Mouse (Mus musculus): ENCODE data around the gene Inava. TPM values are rescaled to one million over a fixed set of nuclear protein-coding genes. Genes with fewer than 3 reads are reported as not detected.

The Inava gene
- total RNA-seq, 2 experiments from 2014 or later: not detected

DNA sequence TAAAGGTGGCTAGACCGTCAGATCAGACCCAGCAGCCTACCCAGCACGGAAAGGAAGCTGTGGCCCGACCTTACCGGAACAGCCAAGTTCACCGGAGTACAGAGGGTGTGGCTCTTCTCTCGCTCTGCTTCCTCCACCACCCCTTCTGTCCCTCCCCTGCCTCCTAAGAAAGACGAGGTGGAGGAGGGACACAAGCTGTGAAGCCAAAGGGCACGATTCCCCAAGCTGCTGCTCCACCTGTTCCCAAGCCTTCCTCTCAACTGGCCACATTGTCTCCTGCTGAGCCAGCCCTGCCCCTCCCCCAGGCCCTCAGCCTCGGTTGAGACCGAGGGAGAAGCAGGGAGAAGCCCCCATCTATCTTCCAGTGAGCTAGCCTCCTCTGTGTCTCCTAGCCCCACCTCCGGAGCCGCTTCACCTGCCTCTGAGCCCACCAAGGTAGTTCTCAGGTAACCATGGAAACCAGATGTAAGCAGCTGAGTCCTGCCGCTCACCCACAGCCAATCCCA is 59.9 kb downstream of the Inava start:
- ATAC-seq (replicated peaks; ENCODE audit: low FRiP score, low TSS enrichment, poor library complexity, severe bottlenecking): peak; percentile 57

DNA sequence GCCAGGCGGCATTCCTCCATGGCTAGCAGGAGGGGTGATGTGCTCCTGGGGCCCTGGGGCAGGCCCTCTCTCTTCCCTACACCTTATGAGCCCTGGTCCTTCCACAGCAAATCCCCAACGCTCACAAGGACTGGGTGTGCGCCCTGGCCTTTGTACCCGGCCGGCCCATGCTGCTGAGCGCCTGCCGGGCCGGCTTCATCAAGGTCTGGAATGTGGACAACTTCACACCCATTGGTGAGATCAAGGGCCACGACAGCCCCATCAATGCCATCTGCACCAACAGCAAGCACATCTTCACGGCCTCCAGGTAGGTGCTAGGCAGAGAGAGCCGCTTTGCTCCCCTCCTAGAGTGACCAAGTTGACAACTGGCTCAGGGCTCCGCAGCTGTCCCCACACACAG is 61.4 kb downstream of the Inava start:
- no peak for ATAC-seq (replicated peaks; ENCODE audit: low FRiP score, low TSS enrichment, poor library complexity, severe bottlenecking)

DNA sequence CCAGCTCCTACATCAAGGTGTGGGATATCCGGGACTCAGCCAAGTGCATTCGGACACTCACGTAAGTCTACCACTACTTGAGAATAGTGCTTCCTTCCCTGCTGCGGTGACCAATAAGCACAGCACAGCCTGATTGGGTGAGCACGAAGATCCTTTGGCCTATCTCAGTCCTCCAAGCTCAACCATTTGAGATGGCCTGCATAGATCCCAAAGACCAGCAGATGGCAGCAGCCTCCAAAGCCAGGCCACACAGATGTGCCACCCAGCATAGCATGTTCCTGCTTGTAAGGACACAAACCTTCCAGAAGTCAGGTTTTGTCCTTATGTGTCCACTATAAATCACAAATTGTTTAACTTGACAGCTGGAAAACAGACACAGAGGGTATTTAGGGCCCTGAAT is 64.0 kb downstream of the Inava start:
- ATAC-seq (replicated peaks; ENCODE audit: low FRiP score, low TSS enrichment, poor library complexity, severe bottlenecking): peak; percentile 83

DNA sequence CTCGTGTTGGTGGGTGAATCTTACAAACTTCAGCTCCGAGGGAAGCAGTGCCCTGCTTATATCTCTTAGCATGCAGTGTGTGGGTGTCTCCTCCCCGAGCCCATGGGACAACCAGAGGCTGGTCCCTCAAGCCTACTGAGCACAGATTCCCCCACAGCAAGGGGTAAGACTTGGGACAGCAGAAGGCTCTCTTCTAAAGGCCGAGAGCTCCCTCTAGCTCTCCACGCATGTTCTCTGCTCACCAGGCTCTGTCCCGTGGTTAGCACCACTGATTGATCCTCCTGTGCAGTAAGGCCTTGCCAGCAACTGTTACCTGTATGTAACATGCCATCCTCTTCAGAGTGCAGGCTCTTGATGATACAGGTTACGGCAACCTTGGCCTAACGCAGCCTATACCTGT is 66.4 kb downstream of the Inava start:
- ATAC-seq (replicated peaks; ENCODE audit: low FRiP score, low TSS enrichment, poor library complexity, severe bottlenecking): no peak

DNA sequence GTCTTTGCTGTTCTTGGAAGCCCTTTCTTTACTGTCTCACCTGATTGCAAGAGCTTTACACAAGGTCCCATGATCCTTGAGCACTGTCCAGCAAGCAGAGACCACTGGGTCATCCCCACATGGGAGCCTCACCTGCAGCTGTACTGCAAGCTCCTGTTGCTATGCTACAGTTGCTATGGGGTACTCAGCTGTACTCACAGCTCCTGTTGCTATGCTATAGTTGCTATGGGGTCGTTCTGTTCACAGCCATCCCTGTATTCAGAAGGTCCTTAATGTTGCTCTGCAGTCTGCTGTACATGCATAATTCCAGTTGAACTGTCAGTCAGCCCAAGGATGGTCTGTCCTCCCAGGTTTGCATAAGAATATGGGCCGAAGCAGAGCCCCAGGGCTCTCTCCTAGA is 68.6 kb downstream of the Inava start:
- ATAC-seq (replicated peaks; ENCODE audit: low FRiP score, low TSS enrichment, poor library complexity, severe bottlenecking): no peak

Other genes starting within 250 kb of the Inava start
- not detected in 2 replicates for gene Igfn1, start 227.9 kb downstream of the Inava start, total RNA-seq (2014; fragmentation: Nextera tagmentation)
- gene Igfn1, start 227.9 kb downstream of the Inava start, total RNA-seq (2017): not detected in 2 replicates
- gene Tmem9, start 226.1 kb downstream of the Inava start, total RNA-seq (2014; fragmentation: Nextera tagmentation): 36.5 and 39.9 TPM in 2 replicates
- 22.8 and 48.0 TPM in 2 replicates for gene Tmem9, start 226.1 kb downstream of the Inava start, total RNA-seq (2017)
- not detected in 2 replicates for gene Ascl5, start 183.5 kb downstream of the Inava start, total RNA-seq (2014; fragmentation: Nextera tagmentation)
- gene Ascl5, start 183.5 kb downstream of the Inava start, total RNA-seq (2017): not detected in 2 replicates
- not detected in 2 replicates for gene Cacna1s, start 181.5 kb downstream of the Inava start, total RNA-seq (2014; fragmentation: Nextera tagmentation)
- not detected in 2 replicates for gene Cacna1s, start 181.5 kb downstream of the Inava start, total RNA-seq (2017)
- gene Kif21b, start 102.9 kb downstream of the Inava start, total RNA-seq (2014; fragmentation: Nextera tagmentation): 13.7 and 21.6 TPM in 2 replicates
- gene Kif21b, start 102.9 kb downstream of the Inava start, total RNA-seq (2017): 4.0 and 5.7 TPM in 2 replicates
- not detected in 2 replicates for gene Mroh3, start 21.4 kb downstream of the Inava start, total RNA-seq (2014; fragmentation: Nextera tagmentation)
- not detected in 2 replicates for gene Mroh3, start 21.4 kb downstream of the Inava start, total RNA-seq (2017)
- not detected in 2 replicates for gene Gpr25, start 26.6 kb upstream of the Inava start, total RNA-seq (2014; fragmentation: Nextera tagmentation)
- not detected in 2 replicates for gene Gpr25, start 26.6 kb upstream of the Inava start, total RNA-seq (2017)
- 39.3 and 45.6 TPM in 2 replicates for gene Camsap2, start 111.8 kb upstream of the Inava start, total RNA-seq (2014; fragmentation: Nextera tagmentation)
- gene Camsap2, start 111.8 kb upstream of the Inava start, total RNA-seq (2017): 56.3 and 64.4 TPM in 2 replicates
- 11.7 and 17.2 TPM in 2 replicates for gene Ddx59, start 181.0 kb upstream of the Inava start, total RNA-seq (2014; fragmentation: Nextera tagmentation)
- 16.6 and 17.2 TPM in 2 replicates for gene Ddx59, start 181.0 kb upstream of the Inava start, total RNA-seq (2017)
- gene Kif14, start 232.1 kb upstream of the Inava start, total RNA-seq (2014; fragmentation: Nextera tagmentation): 16.2 and 19.3 TPM in 2 replicates
- 16.5 and 17.5 TPM in 2 replicates for gene Kif14, start 232.1 kb upstream of the Inava start, total RNA-seq (2017)

Measured in megakaryocyte-erythroid progenitor cell, adult 5-6 weeks (primary cell).